Mouse (Mus musculus) kidney, postnatal 25 days (tissue): ENCODE data around the gene Ksr1.

Experiments
- DNase-seq, 2 experiments: peaks; one replicate each; pipeline ENCODE4 v3.0.0; 2021; ENCODE audit warnings: mixed read lengths in 2 of 2

The Ksr1 gene

GRCm38 (mm10) chr11:79145283-79146265 is 633 bp downstream of the Ksr1 start:
- DNase-seq = peak; percentile 39 to 46

DNA sequence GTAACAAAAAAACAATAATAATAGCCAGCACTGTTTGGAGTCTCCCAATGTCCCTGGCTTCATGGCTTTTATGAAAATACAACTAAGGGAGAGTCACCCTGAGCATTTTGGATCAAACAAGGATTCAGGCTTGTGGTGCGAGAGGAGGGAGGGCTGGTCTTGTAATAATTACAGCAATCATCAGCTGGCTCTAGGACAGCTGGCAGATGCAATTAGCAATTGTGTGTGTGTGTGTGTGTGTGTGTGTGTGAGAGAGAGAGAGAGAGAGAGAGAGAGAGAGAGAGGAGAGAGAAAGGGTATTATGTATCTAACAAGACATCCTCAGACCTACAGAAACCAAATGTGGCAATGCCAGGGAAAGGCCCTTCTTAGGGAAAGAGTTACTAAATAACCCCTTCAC is 1.5 kb downstream of the Ksr1 start:
- DNase-seq = peak in 1 of 2 experiments; percentile 39

DNA sequence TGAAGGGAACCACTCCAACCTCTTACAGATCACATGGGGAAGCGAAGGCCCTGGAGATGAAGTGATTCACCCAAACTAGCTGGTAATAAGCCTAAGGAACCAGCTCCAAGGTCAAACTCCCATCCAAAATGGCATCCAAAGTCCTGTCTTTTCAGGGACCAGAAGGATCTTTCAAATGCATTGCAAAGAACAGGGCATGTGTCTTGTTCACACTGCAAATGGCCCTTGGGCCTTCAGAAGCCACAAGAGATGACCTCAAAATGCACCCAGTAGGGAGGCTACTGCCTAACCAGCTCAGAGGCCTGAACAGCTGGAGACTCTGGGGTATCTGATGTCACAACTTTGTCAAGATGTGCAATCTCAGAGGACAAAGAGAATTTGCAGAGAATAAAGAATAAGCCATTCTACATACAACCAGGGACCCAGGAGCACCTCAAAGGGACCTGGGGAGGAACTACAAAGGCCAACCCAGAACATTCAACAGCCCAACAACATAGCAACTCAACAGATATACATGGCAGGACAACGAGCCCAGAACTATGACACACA is 2.1 kb downstream of the Ksr1 start:
- DNase-seq = no peak

DNA sequence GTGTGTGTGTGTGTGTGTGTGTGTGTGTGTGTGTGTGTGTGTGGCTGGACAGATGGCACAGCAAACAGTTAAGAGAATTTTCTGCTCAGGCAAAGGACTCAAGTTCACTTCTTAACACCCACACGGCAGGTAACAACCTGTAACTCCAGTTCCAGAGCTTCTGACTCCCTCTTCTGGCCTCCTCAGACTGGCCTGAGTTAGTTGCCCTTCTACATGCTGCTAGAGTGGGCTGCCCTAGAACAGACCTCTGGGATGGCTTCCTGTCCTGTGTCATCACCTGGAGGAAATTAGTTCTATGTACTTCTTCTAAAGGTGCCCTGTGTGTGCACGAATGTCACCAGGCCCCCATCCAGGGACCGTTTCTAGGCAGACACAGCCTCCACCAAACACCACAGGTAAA is 2.9 kb downstream of the Ksr1 start:
- no peak for DNase-seq

DNA sequence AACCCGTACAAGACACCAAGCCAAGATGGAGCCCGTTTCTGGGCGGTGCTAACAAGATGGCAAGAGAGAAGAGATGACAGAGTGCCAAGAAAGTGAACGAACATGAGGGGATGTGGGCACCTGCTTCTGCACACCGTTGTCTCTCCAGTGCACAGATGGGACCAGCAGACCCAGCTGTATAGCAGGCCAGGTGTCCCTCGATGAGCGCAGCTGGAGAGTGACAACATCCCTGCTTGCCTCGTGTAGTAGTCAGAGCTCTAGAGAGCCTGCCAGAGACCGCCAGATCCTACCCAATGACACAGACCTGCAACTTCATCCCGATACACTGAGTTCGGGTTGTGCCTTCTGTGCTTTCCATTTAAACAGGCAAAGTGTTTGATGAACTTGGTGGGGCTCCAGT is 3.8 kb downstream of the Ksr1 start:
- DNase-seq = no peak

- peak in 1 of 2 experiments; percentile 47 for DNase-seq
These were observed 4.7 kb downstream of the Ksr1 start for GRCm38 (mm10) chr11:79141235-79142109.

DNA sequence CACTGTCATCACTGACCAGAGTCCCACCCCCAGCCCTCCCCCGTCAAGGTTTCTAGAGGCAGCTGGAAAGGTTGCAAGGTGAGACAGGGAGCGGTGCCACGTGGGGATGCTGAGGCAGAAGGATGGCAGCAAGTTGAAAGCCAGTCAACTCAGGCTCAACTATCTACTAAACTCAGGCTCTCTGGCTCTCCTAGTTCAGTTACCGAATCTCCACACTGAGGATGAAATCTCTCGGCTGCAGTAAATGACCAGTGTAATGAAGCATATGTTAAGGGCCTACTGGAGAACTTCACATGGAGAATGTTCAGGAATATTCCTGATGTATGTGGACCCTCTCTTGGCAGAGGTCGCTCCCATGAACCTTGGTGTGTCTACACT is 5.7 kb downstream of the Ksr1 start:
- DNase-seq = no peak

DNA sequence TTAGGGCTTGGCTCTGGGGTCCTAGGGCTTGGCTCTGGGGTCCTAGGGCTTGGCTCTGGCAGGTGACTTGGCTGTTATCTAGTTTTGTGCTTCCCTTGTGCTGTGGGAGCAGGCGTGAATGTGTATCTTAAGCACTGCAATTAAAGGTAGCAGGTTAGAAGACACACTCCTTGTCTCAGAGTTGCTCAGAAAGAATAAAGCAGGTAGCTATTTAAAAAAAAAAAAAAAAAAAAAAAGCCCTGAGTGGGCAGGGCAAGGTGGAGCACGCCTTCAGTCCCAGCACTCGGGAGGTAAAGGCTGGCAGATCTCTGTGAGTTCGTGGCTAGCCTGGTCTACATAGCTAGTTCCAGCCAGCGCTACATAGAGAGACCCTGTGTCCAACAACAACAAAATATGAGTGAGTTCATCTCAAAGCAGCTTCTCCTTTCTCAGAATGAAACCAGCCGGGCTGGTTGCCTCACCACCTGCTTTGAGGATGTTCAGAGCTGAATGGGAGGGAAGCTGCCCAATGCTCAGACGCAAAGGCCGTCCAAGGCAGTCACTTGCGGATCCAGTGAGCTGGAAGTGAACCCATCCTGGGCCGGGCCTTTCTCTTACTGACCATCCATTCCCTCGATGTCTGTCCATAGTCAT is 6.2 kb downstream of the Ksr1 start:
- no peak for DNase-seq

GRCm38 (mm10) chr11:79138621-79139020 is 7.6 kb downstream of the Ksr1 start:
- no peak for DNase-seq

GRCm38 (mm10) chr11:79137245-79137644 is 9.0 kb downstream of the Ksr1 start:
- DNase-seq = no peak

- DNase-seq = peak; percentile 50 to 54
These were observed 10.4 kb downstream of the Ksr1 start for GRCm38 (mm10) chr11:79135685-79136360.

DNA sequence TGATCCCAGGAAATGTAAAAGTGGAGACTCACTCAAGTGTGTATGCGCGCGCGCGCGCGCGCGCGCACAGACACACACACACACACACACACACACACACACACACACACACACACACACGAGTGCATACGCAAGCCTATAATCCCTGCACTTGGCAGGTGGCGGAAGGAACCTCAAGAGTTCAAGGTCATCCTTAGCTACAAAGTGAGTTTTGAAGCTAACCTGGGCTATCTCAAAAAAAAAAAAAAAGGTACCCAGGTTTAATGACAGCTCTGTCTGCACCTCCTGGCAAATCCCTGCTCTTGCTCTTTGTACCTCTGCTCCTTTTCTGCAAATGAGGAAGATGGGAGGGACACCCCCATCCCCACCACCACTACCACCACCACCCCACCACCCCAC is 11.1 kb downstream of the Ksr1 start:
- DNase-seq = no peak

GRCm38 (mm10) chr11:79134416-79135104 is 11.6 kb downstream of the Ksr1 start:
- peak in 1 of 2 experiments; percentile 55 for DNase-seq

DNA sequence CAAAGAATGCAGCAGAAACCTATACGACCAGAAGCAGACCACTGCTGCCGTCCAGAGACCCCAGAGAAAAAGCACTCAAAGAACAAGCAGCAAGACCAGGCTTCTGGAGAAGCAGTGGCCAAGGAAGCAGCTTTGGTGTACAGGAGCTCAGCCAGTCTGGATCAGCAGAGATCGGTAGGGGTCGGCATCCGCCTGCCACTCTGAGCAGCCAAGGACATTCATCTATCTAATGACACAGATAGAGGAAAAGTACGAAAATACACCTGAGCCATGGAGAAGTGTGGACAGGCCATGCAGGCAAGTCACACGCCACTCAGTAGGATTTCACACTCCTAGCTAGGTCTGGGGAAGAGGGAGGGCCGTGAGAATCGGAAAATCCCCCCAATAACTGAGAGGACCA is 12.2 kb downstream of the Ksr1 start:
- DNase-seq = no peak

GRCm38 (mm10) chr11:79133051-79133450 is 13.2 kb downstream of the Ksr1 start:
- DNase-seq = no peak

DNA sequence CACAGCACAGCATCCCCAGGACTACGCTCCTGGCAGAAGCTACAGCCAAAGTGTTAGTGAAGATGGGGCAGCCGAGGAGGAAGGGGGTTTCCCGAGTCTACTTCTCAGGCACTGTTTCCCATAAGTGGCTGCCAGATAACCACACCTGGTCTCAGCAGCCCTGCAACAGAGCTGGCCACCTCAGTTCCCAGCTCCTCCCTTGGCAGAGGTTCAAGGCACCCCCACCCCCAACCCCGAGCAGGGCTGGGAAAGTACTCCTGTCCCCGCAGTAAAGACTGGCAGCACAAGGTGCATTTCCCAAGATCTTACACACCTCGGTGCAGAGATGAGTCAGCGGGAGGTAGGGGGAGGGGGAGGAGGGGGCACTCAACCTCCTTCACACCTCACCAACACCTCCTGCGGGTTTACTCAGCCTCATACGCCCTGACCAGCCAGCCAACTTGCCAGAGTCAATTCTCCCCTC is 14.2 kb downstream of the Ksr1 start:
- peak in 1 of 2 experiments; percentile 49 for DNase-seq

GRCm38 (mm10) chr11:79129388-79130356 is 16.5 kb downstream of the Ksr1 start:
- no peak for DNase-seq

GRCm38 (mm10) chr11:79128233-79128632 is 18.0 kb downstream of the Ksr1 start:
- no peak for DNase-seq

GRCm38 (mm10) chr11:79126963-79127362 is 19.2 kb downstream of the Ksr1 start:
- DNase-seq = no peak

GRCm38 (mm10) chr11:79125775-79126174 is 20.4 kb downstream of the Ksr1 start:
- no peak for DNase-seq
